Mouse (Mus musculus): ENCODE results near the gene Zbed4.

Gene Zbed4

GRCm38 (mm10) chr15:88829791-88830440 lies 78.5 kb downstream of the Zbed4 start:
- in situ Hi-C loops (cut with MboI; ENCODE audit: unreplicated experiment in 2 of 2): loop anchor here (5.0 to 25.0 kb wide), 6 partner anchors 47 to 605 kb away; partner anchors contain the start of genes Ppp6r2 (in 2 of the 2), Odf3b (in 1 of the 2), Sco2 (in 1 of the 2) and Trabd (in 1 of the 2)

GRCm38 (mm10) chr15:88830696-88831095 lies 79.2 kb downstream of the Zbed4 start:
- in situ Hi-C loops (cut with MboI; ENCODE audit: unreplicated experiment in 2 of 2): loop anchor here (25.0 kb wide), 1 partner anchor 382 kb away; the partner anchor contains the start of gene Ppp6r2 (in 2 of the 2)

GRCm38 (mm10) chr15:88831482-88831881 lies 80.0 kb downstream of the Zbed4 start:
- in situ Hi-C loops (cut with MboI; ENCODE audit: unreplicated experiment in 2 of 2): loop anchor here (25.0 kb wide), 1 partner anchor 381 kb away; the partner anchor contains the start of gene Ppp6r2 (in 2 of the 2)

GRCm38 (mm10) chr15:88832536-88832935 lies 81.1 kb downstream of the Zbed4 start:
- in situ Hi-C loops (cut with MboI; ENCODE audit: unreplicated experiment in 2 of 2): loop anchor here (25.0 kb wide), 1 partner anchor 380 kb away; the partner anchor contains the start of gene Ppp6r2 (in 2 of the 2)

Data from v-Abl transformed pro-B cells (cell line).